Mouse (Mus musculus) bone marrow, adult 2 months (tissue): ENCODE measurements around the gene Tle4.

Experiments used
- CTCF ChIP-seq: fragments of 200-500 bp; IDR thresholded peaks from 2 replicates; pipeline ENCODE4 v1.5.1; 2011; ENCODE audit warnings: low read length, control low read depth; ENCODE audit not compliant: control insufficient read depth, insufficient read depth
- POLR2A ChIP-seq: fragments of 200-500 bp; IDR thresholded peaks from 2 replicates; pipeline ENCODE4 v1.6.1; 2011; ENCODE audit warnings: low read depth, mild to moderate bottlenecking, control low read depth, low read length, borderline replicate concordance; ENCODE audit not compliant: control insufficient read depth

DNA sequence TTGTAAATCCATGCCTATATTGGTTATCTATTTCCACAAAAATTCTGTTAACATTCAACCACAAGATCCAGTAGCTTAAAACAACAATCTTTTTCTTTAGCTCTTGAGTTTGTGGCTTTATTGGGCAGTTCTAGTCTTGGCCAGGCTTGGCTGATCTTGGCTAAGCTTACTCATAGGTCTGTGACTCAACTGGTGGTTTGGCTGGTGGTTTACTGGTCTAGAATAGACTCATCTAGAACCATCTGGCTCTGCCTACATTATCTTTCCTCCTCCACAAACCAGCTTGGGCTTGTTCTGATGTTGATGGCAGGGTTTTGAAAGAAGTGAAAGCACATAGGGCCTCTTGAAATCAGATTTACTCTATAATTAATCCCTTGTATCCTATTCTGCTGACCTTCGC is 22.7 kb upstream of the Tle4 start:
- TF ChIP-seq POLR2A (no peak), CTCF (no peak)
